Mouse (Mus musculus): ENCODE measurements around the gene Dnah8. TPM values are rescaled to one million over a fixed set of nuclear protein-coding genes. Genes with fewer than 3 reads are reported as not detected.

Gene Dnah8
- total and polyA plus RNA-seq, 3 experiments: 15.4 to 143 (median 19.5) TPM

- DNase-seq (ENCODE audit: low read depth, low spot score): no peak
- Histone ChIP-seq H3K27me3 (ENCODE audit: control insufficient read depth in 1 of 2, insufficient read depth in 2 of 2, low read length in 2 of 2) (no peaks in the 10 kb centered on the region), H3K27ac (ENCODE audit: control insufficient read depth, low read depth, low read length) (no peak overlapping the region), H3K4me1 (ENCODE audit: control insufficient read depth in 1 of 2, insufficient read depth in 2 of 2, low read length in 2 of 2) (no peaks in the 10 kb centered on the region), H3K4me3 (ENCODE audit: control insufficient read depth in 1 of 2, insufficient read depth in 1 of 2, low read depth in 2 of 2, low read length in 2 of 2) (no peak overlapping the region), H3K9me3 (replicated peaks; ENCODE audit: insufficient read depth, low read length) (no peaks in the 10 kb centered on the region), H3K9ac (ENCODE audit: control insufficient read depth, low read depth, low read length, poor library complexity, severe bottlenecking) (no peak overlapping the region), H3K36me3 (ENCODE audit: control insufficient read depth in 1 of 2, insufficient read depth in 2 of 2, low read length in 2 of 2) (peaks cover 0 to 2% of the 10 kb centered on the region in 2 experiments; a peak in 2 of 4 replicates), H3K79me2 (ENCODE audit: control insufficient read depth, insufficient read depth, low read length, poor library complexity) (no peaks in the 10 kb centered on the region)
- TF ChIP-seq MAX (IDR thresholded peaks at IDR 0.05; ENCODE audit: low read length) (no peak), GABPA (IDR thresholded peaks at IDR 0.05; ENCODE audit: low read depth, low read length) (no peak), ZC3H11A (IDR thresholded peaks at IDR 0.05; ENCODE audit: low read depth, low read length) (no peak), KAT2A (conservative IDR thresholded peaks at IDR 0.05; ENCODE audit: low read depth, low read length) (no peak), ZMIZ1 (IDR thresholded peaks at IDR 0.05; ENCODE audit: low read depth, low read length) (no peak), MYC (IDR thresholded peaks at IDR 0.05; ENCODE audit: low read depth, low read length) (no peak), ETS1 (IDR thresholded peaks at IDR 0.05; ENCODE audit: low read depth, low read length) (no peak), CHD2 (IDR thresholded peaks at IDR 0.05; ENCODE audit: low read length) (no peak), TBP (IDR thresholded peaks at IDR 0.05; ENCODE audit: low read depth, low read length) (no peak), USF1 (IDR thresholded peaks at IDR 0.05; ENCODE audit: low read depth, low read length) (no peak), MXI1 (IDR thresholded peaks at IDR 0.05; ENCODE audit: low read depth, low read length) (no peak), USF2 (IDR thresholded peaks at IDR 0.05; ENCODE audit: borderline replicate concordance in 1 of 2, insufficient read depth in 1 of 2, low read depth in 1 of 2, low read length in 2 of 2) (no peak), POLR2AphosphoS5 (IDR thresholded peaks at IDR 0.05; ENCODE audit: borderline replicate concordance, low read depth, low read length) (no peak), MAFK (IDR thresholded peaks at IDR 0.05; ENCODE audit: borderline replicate concordance, low read depth, low read length) (no peak)
Measured at GRCm38 (mm10) chr17:30775096-30775495, 150.9 kb downstream of the Dnah8 start.

DNA sequence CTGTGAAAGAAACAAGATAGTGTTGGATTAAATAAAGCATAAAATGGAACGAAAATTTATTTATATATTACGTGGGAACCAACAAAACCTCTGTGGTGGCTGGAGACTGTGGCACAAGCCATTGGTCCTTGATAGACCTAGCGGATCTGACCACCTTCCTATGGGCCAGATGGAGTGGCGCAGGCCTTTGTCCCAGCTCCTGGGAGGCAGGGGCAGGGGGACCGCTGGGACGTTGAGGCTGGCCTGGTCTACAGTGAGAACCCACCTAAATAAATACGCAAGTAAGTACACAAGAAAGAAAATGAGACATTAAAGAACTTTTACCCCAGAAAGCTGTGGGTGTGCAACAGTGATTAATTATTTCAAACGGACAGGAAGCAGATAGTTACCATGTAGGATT, 156.9 kb downstream of the Dnah8 start:
- no peak overlapping the region for H3K9ac ChIP-seq (ENCODE audit: control insufficient read depth, low read depth, low read length, poor library complexity, severe bottlenecking)
- TF ChIP-seq MXI1 (IDR thresholded peaks at IDR 0.05; ENCODE audit: low read depth, low read length): no peak
- TF ChIP-seq ZKSCAN1 (IDR thresholded peaks at IDR 0.05; ENCODE audit: low read depth, low read length): no peak
- no peak for TF ChIP-seq E2F4 (IDR thresholded peaks at IDR 0.05; ENCODE audit: borderline replicate concordance, low read depth, low read length)
- TF ChIP-seq USF2 (IDR thresholded peaks at IDR 0.05; ENCODE audit: borderline replicate concordance in 1 of 2, insufficient read depth in 1 of 2, low read depth in 1 of 2, low read length in 2 of 2): no peak
- TF ChIP-seq JUND (IDR thresholded peaks at IDR 0.05; ENCODE audit: low read depth, low read length): no peak
- TF ChIP-seq RAD21 (IDR thresholded peaks at IDR 0.05; ENCODE audit: low read depth, low read length): no peak
- TF ChIP-seq CHD2 (IDR thresholded peaks at IDR 0.05; ENCODE audit: low read length): no peak
- no peak for TF ChIP-seq KAT2A (conservative IDR thresholded peaks at IDR 0.05; ENCODE audit: low read depth, low read length)
- no peak for TF ChIP-seq ZC3H11A (IDR thresholded peaks at IDR 0.05; ENCODE audit: low read depth, low read length)
- H3K4me1 ChIP-seq (ENCODE audit: control insufficient read depth in 1 of 2, insufficient read depth in 2 of 2, low read length in 2 of 2): no peaks in the 10 kb centered on the region
- DNase-seq (ENCODE audit: low read depth, low spot score): no peak
- no peak overlapping the region for H3K27ac ChIP-seq (ENCODE audit: control insufficient read depth, low read depth, low read length)
- H3K36me3 ChIP-seq (ENCODE audit: control insufficient read depth in 1 of 2, insufficient read depth in 2 of 2, low read length in 2 of 2): peaks cover 0 to 2% of the 10 kb centered on the region in 2 experiments; a peak in 2 of 4 replicates
- H3K4me3 ChIP-seq (ENCODE audit: control insufficient read depth in 1 of 2, insufficient read depth in 1 of 2, low read depth in 2 of 2, low read length in 2 of 2): no peak overlapping the region
- no peaks in the 10 kb centered on the region for H3K27me3 ChIP-seq (ENCODE audit: control insufficient read depth in 1 of 2, insufficient read depth in 2 of 2, low read length in 2 of 2)
- no peaks in the 10 kb centered on the region for H3K79me2 ChIP-seq (ENCODE audit: control insufficient read depth, insufficient read depth, low read length, poor library complexity)
- no peaks in the 10 kb centered on the region for H3K9me3 ChIP-seq (replicated peaks; ENCODE audit: insufficient read depth, low read length)

All from MEL (cell line).